Mouse (Mus musculus) layer of hippocampus, adult 8-10 months (tissue): ENCODE measurements around the gene Spty2d1. TPM values are rescaled to one million over a fixed set of nuclear protein-coding genes. Genes with fewer than 3 reads are reported as not detected.
A peak's percentile ranks its signal among the peaks of the same experiment; 100 is the strongest.
"Not testable (repeated sequence)": the region's sequence is repeated elsewhere in the genome, so short reads cannot be mapped to it uniquely, and the experiment has no call there.

Experiments
- DNase-seq, 2 experiments: peaks; one replicate each; pipeline ENCODE4 v3.0.0; 2022; ENCODE audit warnings: low spot score in 2 of 2
- total RNA-seq, 4 experiments: library from RNA; stranded (reverse); gene quantifications; 2 replicates each; pipeline ENCODE4 v1.2.4; 2022

The Spty2d1 gene
- total RNA-seq = 10 to 100 TPM; 15.1 to 17.6 (median 16.2) TPM

- DNase-seq = peak; percentile 99
These were observed at the start of gene Spty2d1 for GRCm38 (mm10) chr7:47008168-47008993. Gene Spty2d1 (minus strand): TSS chr7:47008411.

GRCm38 (mm10) chr7:47056273-47056672 is 48.1 kb upstream of the Spty2d1 start:
- DNase-seq = no peak

DNA sequence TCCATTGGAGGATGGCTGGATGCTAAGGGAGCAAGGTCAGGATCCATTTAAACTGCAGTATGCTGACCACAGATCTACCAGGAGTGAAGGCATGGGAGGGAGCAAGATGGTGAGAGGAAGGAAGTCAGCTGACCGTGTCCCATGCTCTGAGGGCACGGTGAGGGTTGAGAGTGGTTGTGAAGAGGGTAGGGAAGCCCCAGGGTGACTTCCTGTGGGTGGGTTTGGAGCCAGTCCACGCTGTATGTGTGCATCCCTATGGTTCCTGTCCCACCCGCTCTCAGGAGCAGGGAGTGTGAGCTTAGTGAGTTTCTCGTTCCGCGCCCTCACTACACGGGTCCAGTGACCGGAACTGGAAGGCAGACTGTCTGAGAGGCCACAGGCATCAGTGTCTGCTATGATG is 47.5 kb upstream of the Spty2d1 start:
- no peak for DNase-seq

- no peak for DNase-seq
These were observed 46.5 kb upstream of the Spty2d1 start for GRCm38 (mm10) chr7:47054666-47055065.

- DNase-seq = no peak
These were observed 45.1 kb upstream of the Spty2d1 start for GRCm38 (mm10) chr7:47053287-47053686.

- DNase-seq = no peak
These were observed 44.1 kb upstream of the Spty2d1 start for GRCm38 (mm10) chr7:47052276-47052675.

GRCm38 (mm10) chr7:47051404-47052151 is 43.4 kb upstream of the Spty2d1 start:
- no peak for DNase-seq

GRCm38 (mm10) chr7:47050766-47051165 is 42.6 kb upstream of the Spty2d1 start:
- DNase-seq = peak; percentile 67 to 70

- peak; percentile 94 to 96 for DNase-seq
These were observed 42.2 kb upstream of the Spty2d1 start, which contains the start of gene Tmem86a for GRCm38 (mm10) chr7:47050366-47050765. Gene Tmem86a (plus strand): TSS chr7:47050601.

GRCm38 (mm10) chr7:47042823-47043490 is 34.7 kb upstream of the Spty2d1 start:
- DNase-seq = no peak

DNA sequence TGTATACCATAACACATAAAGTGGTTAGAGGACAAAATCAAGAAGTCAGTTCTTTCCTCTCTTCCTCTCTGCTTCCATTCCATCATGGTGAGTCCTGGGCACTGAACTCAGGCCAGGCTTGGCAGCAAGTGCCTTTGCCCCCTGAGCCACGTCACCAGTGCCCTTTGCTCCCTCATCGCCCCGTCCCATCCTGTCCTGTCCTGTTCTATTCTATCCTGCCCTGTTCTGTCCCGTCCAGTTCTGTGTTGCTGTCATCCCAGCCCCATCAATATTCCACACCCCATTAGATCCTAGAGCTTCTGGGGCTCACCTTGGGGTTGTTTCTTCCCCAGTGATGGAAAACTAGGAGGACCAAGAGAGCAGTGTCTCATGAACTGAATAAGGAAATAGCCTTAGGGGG is 33.9 kb upstream of the Spty2d1 start:
- no peak for DNase-seq

DNA sequence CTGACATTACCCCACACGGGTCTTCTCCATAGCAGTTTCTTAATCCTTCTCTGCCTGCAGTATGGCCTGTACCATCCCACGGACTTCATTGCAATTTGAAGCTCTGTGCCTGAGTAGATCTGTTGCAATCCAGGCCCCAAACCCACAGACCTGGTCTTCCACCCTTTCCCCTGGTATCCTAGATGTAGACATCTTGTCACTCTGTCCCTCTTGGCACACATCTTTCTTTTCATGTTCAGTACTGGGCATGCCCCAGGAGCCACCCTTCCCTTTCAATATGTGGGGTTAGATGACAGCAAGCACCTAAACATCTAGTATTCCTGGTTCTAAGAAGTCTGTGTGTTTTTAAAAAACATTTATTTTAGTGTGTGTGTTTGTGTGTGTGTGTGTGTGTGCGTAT is 33.5 kb upstream of the Spty2d1 start:
- DNase-seq = no peak

- DNase-seq = no peak
These were observed 27.2 kb upstream of the Spty2d1 start for GRCm38 (mm10) chr7:47035426-47035825.

DNA sequence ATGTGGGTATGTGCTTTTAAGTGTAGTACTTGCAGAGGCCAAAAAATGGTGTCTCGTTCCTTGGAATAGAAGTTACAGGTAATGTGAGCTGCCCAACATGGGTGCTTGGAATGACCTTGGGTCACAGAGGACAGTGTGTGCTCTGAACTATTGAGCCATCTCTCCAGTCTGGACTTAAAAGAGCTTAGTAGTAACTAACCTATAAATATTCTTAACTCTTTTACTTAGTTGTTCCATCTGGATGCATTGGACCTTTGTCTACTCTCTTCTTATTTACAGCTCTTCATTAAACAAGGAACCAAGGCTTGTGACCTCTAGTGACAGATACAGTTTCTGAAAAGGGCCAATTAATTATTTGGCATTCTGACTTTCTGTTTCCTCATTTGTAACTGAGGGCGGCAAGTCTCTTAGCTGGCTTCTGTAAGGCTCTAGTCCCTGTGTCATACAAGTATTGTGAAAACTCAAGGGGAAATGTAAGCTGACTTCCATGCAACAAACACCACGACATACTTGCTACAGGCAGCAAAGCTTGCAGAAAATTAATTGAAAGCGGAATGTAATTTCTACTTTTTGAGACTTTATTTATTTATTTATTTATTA is 26.7 kb upstream of the Spty2d1 start:
- no peak for DNase-seq

- no peak for DNase-seq
These were observed 23.2 kb upstream of the Spty2d1 start for GRCm38 (mm10) chr7:47031371-47031770.

DNA sequence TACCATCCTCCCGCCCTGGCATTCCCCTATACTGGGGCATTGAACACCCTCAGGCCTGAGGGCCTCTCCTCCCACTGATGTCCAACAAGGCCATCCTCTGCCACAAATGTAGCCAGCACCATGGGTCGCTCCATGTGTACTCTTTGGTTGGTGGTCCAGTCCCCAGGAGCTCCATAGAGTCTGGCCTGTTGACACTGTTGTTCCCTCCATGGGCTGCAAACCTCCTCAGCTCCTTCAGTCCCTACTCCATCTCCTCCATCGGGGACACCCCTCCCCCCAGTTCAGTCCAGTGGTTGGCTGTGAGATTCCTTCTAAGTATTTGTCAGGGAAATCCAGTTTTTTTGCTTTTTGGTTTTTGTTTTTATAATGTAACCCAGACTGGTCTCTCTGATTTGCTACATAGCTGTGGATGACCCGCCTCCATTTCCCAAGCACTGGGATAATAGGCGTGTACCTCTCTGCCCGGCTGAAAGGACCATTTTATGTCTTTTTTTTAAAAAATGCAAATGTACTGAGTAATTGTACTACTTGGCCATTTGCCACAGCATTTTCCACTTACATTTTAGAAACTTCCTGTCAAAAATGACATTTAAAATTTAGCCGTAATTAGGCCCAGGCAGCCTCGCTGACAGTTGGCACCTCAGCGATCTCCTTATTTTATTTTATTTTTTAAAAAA is 22.4 kb upstream of the Spty2d1 start:
- DNase-seq = no peak

GRCm38 (mm10) chr7:47027520-47027919 is 19.3 kb upstream of the Spty2d1 start:
- DNase-seq = no peak

- DNase-seq = not testable (repeated sequence)
These were observed 18.7 kb upstream of the Spty2d1 start for GRCm38 (mm10) chr7:47026899-47027298.

DNA sequence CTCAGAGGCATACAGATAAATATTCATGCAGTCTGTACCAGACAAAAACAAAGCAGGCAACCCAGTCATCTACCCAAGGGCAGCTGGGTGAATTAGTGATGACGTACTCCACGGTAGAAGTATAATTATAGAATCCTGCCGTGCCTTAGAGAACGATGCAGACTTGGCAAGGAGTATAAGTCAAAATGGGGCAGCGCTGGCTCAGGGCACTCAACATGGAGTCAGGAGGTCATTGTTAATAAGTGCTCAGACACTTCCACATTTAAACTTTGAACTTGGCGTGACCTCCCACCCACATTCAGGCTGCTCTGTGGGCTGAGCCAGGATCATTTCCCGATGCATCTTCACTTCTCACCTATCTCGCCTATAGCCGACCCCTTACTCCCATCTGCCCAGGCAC is 17.2 kb upstream of the Spty2d1 start:
- no peak for DNase-seq

DNA sequence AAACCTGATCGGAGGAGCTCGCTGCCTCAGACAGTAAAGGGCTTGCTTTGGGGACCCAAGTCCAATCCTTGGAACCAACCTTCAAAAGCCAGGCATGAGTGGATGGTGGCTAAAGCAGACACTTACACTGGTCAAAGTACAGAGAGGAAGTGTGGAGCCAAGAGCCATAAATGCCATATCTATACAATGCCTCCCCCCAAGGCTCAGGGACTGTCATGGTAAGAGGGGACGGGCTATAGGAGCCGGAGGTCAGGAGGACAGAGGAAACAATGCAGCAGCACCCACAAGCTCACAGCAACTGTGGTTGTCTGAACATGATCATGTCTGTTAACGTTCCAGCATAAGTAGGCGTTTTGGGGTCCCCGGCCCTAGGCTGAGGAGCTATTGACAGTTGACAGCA is 16.2 kb upstream of the Spty2d1 start:
- DNase-seq = no peak

DNA sequence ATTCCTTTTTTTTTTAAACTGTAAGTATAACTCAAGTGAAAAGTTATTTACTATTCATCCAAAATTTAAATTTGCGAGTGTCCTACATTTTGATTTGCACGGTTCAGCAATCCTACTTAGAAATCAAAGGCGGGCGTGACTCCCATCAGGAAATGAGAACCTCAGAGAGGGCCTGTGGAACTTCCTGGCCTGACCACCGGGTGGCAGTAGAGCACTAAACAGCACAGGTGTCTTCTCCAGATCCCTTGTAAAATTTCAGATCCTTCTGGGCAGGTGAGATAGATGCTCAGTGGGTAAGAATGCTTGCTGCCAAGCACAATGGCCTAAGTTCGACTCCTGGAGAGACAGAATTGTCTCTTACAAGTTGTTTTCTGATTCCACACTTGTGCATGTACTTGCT is 15.3 kb upstream of the Spty2d1 start:
- peak; percentile 47 to 87 for DNase-seq
